Mouse (Mus musculus): Measurements from ENCODE around the gene Neurod1. TPM values are rescaled to one million over a fixed set of nuclear protein-coding genes. Genes with fewer than 3 reads are reported as not detected.

Neurod1 gene
- polyA plus RNA-seq, 1 experiment from 2014 or later, result 34.3 TPM

DNA sequence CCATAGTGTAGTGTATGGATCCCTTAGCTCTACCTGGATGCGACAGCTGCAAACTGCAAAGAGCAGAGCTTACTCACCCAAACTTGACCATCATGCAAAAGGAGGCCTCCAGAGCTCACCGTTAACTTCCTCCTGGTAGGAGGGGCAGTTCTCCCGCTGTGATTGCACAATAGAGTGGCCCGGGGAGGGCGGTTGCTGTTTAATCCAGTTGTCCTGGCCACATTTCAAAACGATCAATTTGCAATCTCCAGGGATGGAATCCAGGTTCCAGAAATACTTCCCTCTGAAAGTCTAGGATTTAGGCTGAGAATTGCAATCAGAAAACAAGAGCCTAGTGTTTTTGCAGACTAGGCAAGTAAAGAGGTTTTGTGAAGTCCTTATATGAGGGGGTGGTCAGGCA, 26.9 kb downstream of the Neurod1 start:
- 2% methylated on average over 6 of the region's 6 CpGs for WGBS
- ATAC-seq (replicated peaks; ENCODE audit: low FRiP score), result no peak
- Histone ChIP-seq H3K9ac (ENCODE audit: low read length) (no peak overlapping the region), H3K27me3 (ENCODE audit: control insufficient read depth, insufficient read depth, low read length) (peaks cover 2% of the 10 kb centered on the region; the same call in 1 of the 2 replicates), H3K9me3 (ENCODE audit: control insufficient read depth, low read length) (no peaks in the 10 kb centered on the region), H3K4me2 (ENCODE audit: low read depth, low read length, severe bottlenecking) (no peak overlapping the region), H3K4me3 (ENCODE audit: low read depth, low read length) (no peak overlapping the region), H3K27ac (ENCODE audit: low read depth, low read length) (no peak overlapping the region), H3K36me3 (ENCODE audit: control insufficient read depth, insufficient read depth, low read length) (no peaks in the 10 kb centered on the region), H3K4me1 (replicated peaks; ENCODE audit: control insufficient read depth, insufficient read depth, low read length) (peaks cover 2% of the 10 kb centered on the region; the same call in 1 of the 2 replicates)
- DNase-seq (ENCODE audit: low spot score), result no peak

DNA sequence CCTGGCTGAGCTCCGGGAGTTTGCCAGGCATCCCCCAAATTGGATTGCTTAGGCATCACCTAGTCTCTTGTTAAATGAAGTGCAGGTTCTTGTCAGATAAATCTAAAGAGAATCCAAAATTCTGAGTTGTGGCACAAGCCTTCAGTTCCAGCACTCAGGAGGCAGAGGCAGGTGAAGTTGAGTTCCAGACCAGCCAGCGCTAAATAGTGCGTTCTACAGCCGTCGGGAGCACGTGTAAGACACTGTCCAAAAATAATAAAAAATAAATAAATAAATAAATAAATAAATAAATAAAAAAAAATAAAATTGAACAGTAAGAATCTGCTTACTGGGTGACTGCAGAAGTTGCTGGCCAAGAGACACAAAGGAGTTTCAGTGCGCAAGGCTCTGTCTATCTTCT, 27.4 kb downstream of the Neurod1 start:
- 8% methylated on average over 7 of the region's 7 CpGs for WGBS
- DNase-seq (ENCODE audit: low spot score), result no peak
- peak overlapping the region; percentile 53 for H3K9ac ChIP-seq (ENCODE audit: low read length)
- no peaks in the 10 kb centered on the region for H3K9me3 ChIP-seq (ENCODE audit: control insufficient read depth, low read length)
- H3K27ac ChIP-seq (ENCODE audit: low read depth, low read length), result no peak overlapping the region
- peak overlapping the region; percentile 37 for H3K4me3 ChIP-seq (ENCODE audit: low read depth, low read length)
- H3K4me2 ChIP-seq (ENCODE audit: low read depth, low read length, severe bottlenecking), result peak overlapping the region; percentile 80
- no peaks in the 10 kb centered on the region for H3K36me3 ChIP-seq (ENCODE audit: control insufficient read depth, insufficient read depth, low read length)
- H3K4me1 ChIP-seq (replicated peaks; ENCODE audit: control insufficient read depth, insufficient read depth, low read length), result peaks cover 2% of the 10 kb centered on the region; the same call in 1 of the 2 replicates
- peaks cover 2% of the 10 kb centered on the region; the same call in 1 of the 2 replicates for H3K27me3 ChIP-seq (ENCODE audit: control insufficient read depth, insufficient read depth, low read length)
- peak; percentile 43 for ATAC-seq (replicated peaks; ENCODE audit: low FRiP score)

DNA sequence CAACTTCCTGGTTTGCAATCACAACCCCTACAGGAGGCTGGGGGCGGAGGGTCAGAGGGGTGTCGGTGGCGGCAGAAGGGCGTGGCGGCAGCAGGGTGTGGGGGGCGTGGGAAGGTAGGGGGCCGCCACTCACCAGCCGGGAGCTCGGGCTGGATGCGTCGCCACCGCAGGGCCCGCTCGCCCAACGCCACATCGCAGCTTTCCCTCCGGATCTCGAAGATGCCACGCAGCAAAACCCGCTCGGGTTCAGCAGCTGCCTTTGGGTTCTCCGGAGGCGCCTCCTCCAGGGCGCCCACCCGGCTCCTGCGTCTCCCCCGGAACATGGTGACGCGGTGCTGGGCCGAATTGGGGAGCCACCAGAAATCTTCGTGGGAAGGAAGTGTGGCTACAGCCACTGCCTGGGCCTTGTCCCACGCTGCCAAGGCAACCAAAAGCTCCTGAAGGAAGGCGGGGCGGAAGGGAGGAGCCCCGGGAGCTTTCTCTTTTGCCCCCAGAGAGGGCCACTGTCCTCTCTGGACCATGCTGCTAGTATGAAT, 27.9 kb downstream of the Neurod1 start:
- H3K9me3 ChIP-seq (ENCODE audit: control insufficient read depth, low read length), result no peaks in the 10 kb centered on the region
- peak overlapping the region; percentile 53 for H3K9ac ChIP-seq (ENCODE audit: low read length)
- DNase-seq (ENCODE audit: low spot score) (peak; percentile 70), ATAC-seq (replicated peaks; ENCODE audit: low FRiP score) (peak; percentile 80)
- H3K27me3 ChIP-seq (ENCODE audit: control insufficient read depth, insufficient read depth, low read length), result peaks cover 2% of the 10 kb centered on the region; the same call in 1 of the 2 replicates
- H3K36me3 ChIP-seq (ENCODE audit: control insufficient read depth, insufficient read depth, low read length), result no peaks in the 10 kb centered on the region
- peaks cover 2% of the 10 kb centered on the region; the same call in 1 of the 2 replicates for H3K4me1 ChIP-seq (replicated peaks; ENCODE audit: control insufficient read depth, insufficient read depth, low read length)
- peak overlapping the region; percentile 37 for H3K4me3 ChIP-seq (ENCODE audit: low read depth, low read length)
- no peak overlapping the region for H3K27ac ChIP-seq (ENCODE audit: low read depth, low read length)
- WGBS, result under 1% methylated on average over 32 of the region's 35 CpGs
- peak overlapping the region; percentile 80 for H3K4me2 ChIP-seq (ENCODE audit: low read depth, low read length, severe bottlenecking)

DNA sequence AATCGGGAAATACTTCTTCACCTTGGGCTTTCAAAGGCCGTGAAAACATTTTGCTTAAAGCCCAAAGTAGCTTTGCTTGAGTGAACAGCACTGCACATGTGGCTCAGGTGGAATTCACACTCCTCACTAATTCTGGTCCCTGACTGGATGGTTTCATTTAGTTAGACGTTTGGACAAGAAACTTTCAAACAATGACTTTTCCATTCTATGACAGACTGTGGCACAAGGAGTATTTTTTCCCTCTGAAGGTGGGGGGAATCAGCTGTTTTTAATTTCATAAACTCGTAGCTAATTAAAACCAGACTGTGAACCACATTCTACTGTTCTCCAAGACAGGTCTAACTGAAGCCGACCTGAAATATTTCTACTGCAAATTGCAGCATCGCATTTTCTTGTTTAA, 28.5 kb downstream of the Neurod1 start:
- peaks cover 2% of the 10 kb centered on the region; the same call in 1 of the 2 replicates for H3K27me3 ChIP-seq (ENCODE audit: control insufficient read depth, insufficient read depth, low read length)
- H3K9ac ChIP-seq (ENCODE audit: low read length), result no peak overlapping the region
- WGBS, result 21% methylated on average over 6 of the region's 6 CpGs
- no peak for ATAC-seq (replicated peaks; ENCODE audit: low FRiP score)
- no peak for DNase-seq (ENCODE audit: low spot score)
- H3K36me3 ChIP-seq (ENCODE audit: control insufficient read depth, insufficient read depth, low read length), result no peaks in the 10 kb centered on the region
- no peak overlapping the region for H3K27ac ChIP-seq (ENCODE audit: low read depth, low read length)
- no peak overlapping the region for H3K4me2 ChIP-seq (ENCODE audit: low read depth, low read length, severe bottlenecking)
- peaks cover 2% of the 10 kb centered on the region; the same call in 1 of the 2 replicates for H3K4me1 ChIP-seq (replicated peaks; ENCODE audit: control insufficient read depth, insufficient read depth, low read length)
- H3K9me3 ChIP-seq (ENCODE audit: control insufficient read depth, low read length), result no peaks in the 10 kb centered on the region
- no peak overlapping the region for H3K4me3 ChIP-seq (ENCODE audit: low read depth, low read length)

DNA sequence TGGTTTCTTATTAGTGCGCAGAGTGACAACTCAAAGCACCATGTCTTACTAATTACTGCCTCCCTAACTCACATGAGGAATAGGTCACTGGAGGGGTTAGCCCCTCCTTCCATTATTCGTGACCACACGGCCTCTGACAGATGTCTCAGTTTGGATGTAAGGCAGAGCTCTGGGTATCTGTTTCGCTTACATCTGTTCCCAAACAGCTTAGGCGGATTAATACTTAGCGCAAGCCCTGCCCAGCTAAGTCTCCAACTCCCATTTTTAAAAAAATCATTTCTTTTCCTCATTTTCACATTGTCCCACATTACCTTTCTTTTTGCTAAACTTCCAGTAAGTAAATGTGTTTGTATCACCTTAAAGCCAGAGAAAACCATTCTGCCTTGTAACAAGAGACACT, 34.9 kb downstream of the Neurod1 start:
- H3K9me3 ChIP-seq (ENCODE audit: control insufficient read depth, low read length), result no peaks in the 10 kb centered on the region
- no peak overlapping the region for H3K9ac ChIP-seq (ENCODE audit: low read length)
- no peak overlapping the region for H3K4me3 ChIP-seq (ENCODE audit: low read depth, low read length)
- no peaks in the 10 kb centered on the region for H3K27me3 ChIP-seq (ENCODE audit: control insufficient read depth, insufficient read depth, low read length)
- no peak overlapping the region for H3K27ac ChIP-seq (ENCODE audit: low read depth, low read length)
- H3K36me3 ChIP-seq (ENCODE audit: control insufficient read depth, insufficient read depth, low read length), result no peaks in the 10 kb centered on the region
- H3K4me2 ChIP-seq (ENCODE audit: low read depth, low read length, severe bottlenecking), result no peak overlapping the region
- no peaks in the 10 kb centered on the region for H3K4me1 ChIP-seq (replicated peaks; ENCODE audit: control insufficient read depth, insufficient read depth, low read length)
- DNase-seq (ENCODE audit: low spot score), result no peak
- 26% methylated on average over 6 of the region's 6 CpGs for WGBS
- peak; percentile 78 for ATAC-seq (replicated peaks; ENCODE audit: low FRiP score)

DNA sequence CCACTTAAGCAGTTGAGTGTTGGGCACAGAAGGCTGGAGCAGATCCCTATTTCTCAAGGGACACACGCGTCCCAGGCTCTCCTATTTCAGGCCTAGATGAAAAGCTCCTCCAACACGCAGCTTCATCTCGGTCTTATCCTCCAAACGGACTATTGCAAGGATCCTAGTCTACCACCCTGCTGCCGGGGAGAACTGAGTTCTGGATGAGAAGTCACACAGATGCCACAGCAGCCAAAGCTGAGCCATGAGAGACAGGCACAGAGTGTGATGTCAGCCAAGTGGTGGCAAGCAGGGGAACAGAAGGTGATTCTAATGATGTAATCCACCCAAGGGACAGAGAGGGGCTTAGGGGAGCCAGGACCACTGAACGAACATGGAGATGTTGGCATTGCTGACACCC, 42.0 kb downstream of the Neurod1 start:
- Histone ChIP-seq H3K4me1 (replicated peaks; ENCODE audit: control insufficient read depth, insufficient read depth, low read length) (no peaks in the 10 kb centered on the region), H3K36me3 (ENCODE audit: control insufficient read depth, insufficient read depth, low read length) (no peaks in the 10 kb centered on the region), H3K4me2 (ENCODE audit: low read depth, low read length, severe bottlenecking) (no peak overlapping the region), H3K9me3 (ENCODE audit: control insufficient read depth, low read length) (no peaks in the 10 kb centered on the region), H3K27ac (ENCODE audit: low read depth, low read length) (no peak overlapping the region), H3K9ac (ENCODE audit: low read length) (no peak overlapping the region), H3K27me3 (ENCODE audit: control insufficient read depth, insufficient read depth, low read length) (no peaks in the 10 kb centered on the region), H3K4me3 (ENCODE audit: low read depth, low read length) (no peak overlapping the region)
- no peak for ATAC-seq (replicated peaks; ENCODE audit: low FRiP score)
- WGBS, result 83% methylated on average over 7 of the region's 7 CpGs
- no peak for DNase-seq (ENCODE audit: low spot score)

DNA sequence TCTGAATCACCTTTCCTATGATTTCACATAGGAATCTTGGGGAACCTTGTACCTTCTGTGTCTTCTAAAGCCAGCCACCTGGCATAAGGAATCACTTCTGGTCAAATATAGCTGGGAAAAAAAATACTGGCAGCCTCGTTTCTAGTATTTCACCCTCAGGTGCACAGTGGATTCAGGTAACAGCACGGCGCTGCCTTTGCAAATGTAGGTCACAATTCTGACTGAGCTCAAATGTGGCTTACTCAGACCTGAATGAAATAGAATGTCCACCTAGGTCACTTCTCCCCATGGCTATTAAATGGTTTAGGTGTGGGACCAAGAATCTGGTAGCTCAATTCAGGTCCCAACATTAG, 45.7 kb downstream of the Neurod1 start:
- no peaks in the 10 kb centered on the region for H3K9me3 ChIP-seq (ENCODE audit: control insufficient read depth, low read length)
- no peak overlapping the region for H3K9ac ChIP-seq (ENCODE audit: low read length)
- no peaks in the 10 kb centered on the region for H3K36me3 ChIP-seq (ENCODE audit: control insufficient read depth, insufficient read depth, low read length)
- no peak for DNase-seq (ENCODE audit: low spot score)
- no peak overlapping the region for H3K4me3 ChIP-seq (ENCODE audit: low read depth, low read length)
- H3K4me1 ChIP-seq (replicated peaks; ENCODE audit: control insufficient read depth, insufficient read depth, low read length), result no peaks in the 10 kb centered on the region
- H3K27me3 ChIP-seq (ENCODE audit: control insufficient read depth, insufficient read depth, low read length), result no peaks in the 10 kb centered on the region
- H3K27ac ChIP-seq (ENCODE audit: low read depth, low read length), result no peak overlapping the region
- 93% methylated on average over 3 of the region's 3 CpGs for WGBS
- no peak overlapping the region for H3K4me2 ChIP-seq (ENCODE audit: low read depth, low read length, severe bottlenecking)
- no peak for ATAC-seq (replicated peaks; ENCODE audit: low FRiP score)

DNA sequence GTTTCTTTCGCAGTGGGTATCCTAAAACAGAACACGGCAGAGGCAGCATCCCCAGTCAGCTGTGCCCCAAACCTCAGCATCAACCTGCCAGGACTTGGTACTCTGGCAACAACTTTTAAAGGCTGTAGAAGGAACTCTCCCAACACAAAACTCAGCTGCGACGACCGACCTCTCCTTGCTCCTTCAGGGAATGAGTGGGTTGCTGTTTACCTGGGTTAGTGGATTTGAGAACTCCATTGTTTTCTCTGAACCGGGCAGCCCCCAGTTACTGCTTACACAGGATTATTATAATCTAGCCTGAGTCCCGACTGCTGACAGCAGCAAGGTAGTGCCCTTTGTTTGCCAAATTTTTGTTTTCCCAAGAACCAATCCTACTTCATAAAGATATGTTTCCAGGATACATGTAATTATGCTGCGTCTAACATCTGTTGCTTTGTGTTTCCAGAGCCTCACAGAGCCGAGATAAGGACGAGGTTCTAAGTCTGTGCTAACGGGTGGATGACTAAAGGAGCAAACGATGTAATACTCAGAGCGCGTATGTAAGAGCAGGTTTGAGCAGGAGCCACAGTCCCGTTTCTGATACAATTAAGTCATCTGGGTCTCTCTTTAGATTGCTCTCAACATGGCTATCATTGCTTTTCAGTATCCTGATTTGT, 46.2 kb downstream of the Neurod1 start:
- Histone ChIP-seq H3K27me3 (ENCODE audit: control insufficient read depth, insufficient read depth, low read length) (no peaks in the 10 kb centered on the region), H3K27ac (ENCODE audit: low read depth, low read length) (no peak overlapping the region), H3K9me3 (ENCODE audit: control insufficient read depth, low read length) (no peaks in the 10 kb centered on the region), H3K9ac (ENCODE audit: low read length) (no peak overlapping the region), H3K4me3 (ENCODE audit: low read depth, low read length) (no peak overlapping the region), H3K36me3 (ENCODE audit: control insufficient read depth, insufficient read depth, low read length) (no peaks in the 10 kb centered on the region), H3K4me1 (replicated peaks; ENCODE audit: control insufficient read depth, insufficient read depth, low read length) (no peaks in the 10 kb centered on the region), H3K4me2 (ENCODE audit: low read depth, low read length, severe bottlenecking) (no peak overlapping the region)
- DNase-seq (ENCODE audit: low spot score), result no peak
- ATAC-seq (replicated peaks; ENCODE audit: low FRiP score), result no peak
- WGBS, result 54% methylated on average over 15 of the region's 15 CpGs

Data from forebrain, embryonic 11.5 days (tissue).